Mouse (Mus musculus) MEL (cell line): ENCODE results near the gene Kcnmb1. TPM values are rescaled to one million over a fixed set of nuclear protein-coding genes. Genes with fewer than 3 reads are reported as not detected.

Experiments
- DNase-seq: peaks from one replicate; pipeline ENCODE4 v3.0.0; 2011; ENCODE audit warnings: low read depth, low spot score
- H3K27ac ChIP-seq: 2 replicates; pipeline ENCODE4 v1.5.1; 2012; ENCODE audit warnings: low read depth, mild to moderate bottlenecking, control low read depth, low read length, moderate library complexity; ENCODE audit not compliant: control insufficient read depth
- H3K27me3 ChIP-seq, 2 experiments: fragments of 150-350 bp in 1 of 2; sonication (generic) in 1 of 2; 2 replicates each; pipeline ENCODE4 v1.6.1; 2012; ENCODE audit warnings: low read length in 2 of 2, mild to moderate bottlenecking in 2 of 2, improper control_type of control experiment in 1 of 2, moderate library complexity in 1 of 2; ENCODE audit not compliant: insufficient read depth in 2 of 2, control insufficient read depth in 1 of 2
- H3K36me3 ChIP-seq, 2 experiments: 2 replicates each; pipeline ENCODE4 v1.6.1; 2012 to 2014; ENCODE audit warnings: low read length in 2 of 2, improper control_type of control experiment in 1 of 2, inconsistent platforms in 1 of 2, mild to moderate bottlenecking in 1 of 2; ENCODE audit not compliant: insufficient read depth in 2 of 2, control insufficient read depth in 1 of 2
- H3K4me1 ChIP-seq, 2 experiments: fragments of 150-350 bp in 1 of 2; sonication (generic) in 1 of 2; 2 replicates each; pipeline ENCODE4 v1.6.1; 2012; ENCODE audit warnings: low read length in 2 of 2, improper control_type of control experiment in 1 of 2, mild to moderate bottlenecking in 1 of 2; ENCODE audit not compliant: insufficient read depth in 2 of 2, control insufficient read depth in 1 of 2
- H3K4me3 ChIP-seq, 2 experiments: fragments of 150-350 bp in 1 of 2; sonication (generic) in 1 of 2; 2 replicates each; pipeline ENCODE4 v1.5.1; 2012; ENCODE audit warnings: low read depth in 2 of 2, low read length in 2 of 2, mild to moderate bottlenecking in 2 of 2, moderate library complexity in 2 of 2, control low read depth in 1 of 2, improper control_type of control experiment in 1 of 2; ENCODE audit not compliant: control insufficient read depth in 1 of 2, insufficient read depth in 1 of 2
- H3K79me2 ChIP-seq: 2 replicates; pipeline ENCODE4 v1.6.1; 2012; ENCODE audit warnings: mild to moderate bottlenecking, low read length, moderate library complexity; ENCODE audit not compliant: control insufficient read depth, poor library complexity, insufficient read depth
- H3K9ac ChIP-seq: 2 replicates; pipeline ENCODE4 v1.6.1; 2012; ENCODE audit warnings: low read depth, mild to moderate bottlenecking, control low read depth, low read length, moderate library complexity; ENCODE audit not compliant: control insufficient read depth, poor library complexity, severe bottlenecking
- H3K9me3 ChIP-seq: fragments of 150-350 bp; sonication (generic); replicated peaks from 2 replicates; pipeline ENCODE4 v1.6.1; 2012; ENCODE audit warnings: mild to moderate bottlenecking, low read length, improper control_type of control experiment, moderate library complexity; ENCODE audit not compliant: insufficient read depth
- BHLHE40 ChIP-seq: IDR thresholded peaks from 2 replicates; pipeline ENCODE4 v1.6.1; 2012; ENCODE audit warnings: low read depth, mild to moderate bottlenecking, inconsistent platforms, low read length, improper control_type of control experiment, borderline replicate concordance
- CHD2 ChIP-seq: IDR thresholded peaks from 2 replicates; pipeline ENCODE4 v1.6.1; 2011; ENCODE audit warnings: low read length, improper control_type of control experiment
- CTCF ChIP-seq, 3 experiments: IDR thresholded peaks in 2 of 3; conservative IDR thresholded peaks in 1 of 3; 2 replicates each; pipeline ENCODE4 v1.5.1; 2011 to 2012; ENCODE audit warnings: low read length in 3 of 3, low read depth in 2 of 3, mild to moderate bottlenecking in 2 of 3, improper control_type of control experiment in 1 of 3, inconsistent platforms in 1 of 3, mixed read lengths in 1 of 3, moderate library complexity in 1 of 3; ENCODE audit not compliant: control insufficient read depth in 1 of 3, insufficient read depth in 1 of 3, poor library complexity in 1 of 3, severe bottlenecking in 1 of 3
- E2F4 ChIP-seq: IDR thresholded peaks from 2 replicates; pipeline ENCODE4 v1.6.1; 2011; ENCODE audit warnings: low read depth, low read length, improper control_type of control experiment, borderline replicate concordance
- ELF1 ChIP-seq: IDR thresholded peaks from 2 replicates; pipeline ENCODE4 v1.6.1; 2014; ENCODE audit warnings: low read depth, mild to moderate bottlenecking, inconsistent platforms, low read length, improper control_type of control experiment, moderate library complexity
- EP300 ChIP-seq, 2 experiments: IDR thresholded peaks; 2 replicates each; pipeline ENCODE4 v1.6.1; 2011; ENCODE audit warnings: improper control_type of control experiment in 2 of 2, low read length in 2 of 2, low read depth in 1 of 2, mild to moderate bottlenecking in 1 of 2
- ETS1 ChIP-seq: IDR thresholded peaks from 2 replicates; pipeline ENCODE4 v1.6.1; 2012; ENCODE audit warnings: low read depth, mild to moderate bottlenecking, inconsistent platforms, low read length, improper control_type of control experiment, moderate library complexity
- GABPA ChIP-seq: IDR thresholded peaks from 2 replicates; pipeline ENCODE4 v1.6.1; 2012; ENCODE audit warnings: low read depth, mild to moderate bottlenecking, inconsistent platforms, low read length, improper control_type of control experiment, moderate library complexity
- JUND ChIP-seq: IDR thresholded peaks from 2 replicates; pipeline ENCODE4 v1.6.1; 2011; ENCODE audit warnings: low read depth, mild to moderate bottlenecking, improper control_type of control experiment, low read length
- MAFK ChIP-seq: IDR thresholded peaks from 2 replicates; pipeline ENCODE4 v1.6.1; 2011; ENCODE audit warnings: low read depth, mild to moderate bottlenecking, low read length, improper control_type of control experiment, borderline replicate concordance
- MAX ChIP-seq: IDR thresholded peaks from 2 replicates; pipeline ENCODE4 v1.6.1; 2011; ENCODE audit warnings: low read length, improper control_type of control experiment
- MAZ ChIP-seq: IDR thresholded peaks from 2 replicates; pipeline ENCODE4 v1.6.1; 2012; ENCODE audit warnings: low read depth, mild to moderate bottlenecking, inconsistent platforms, low read length, improper control_type of control experiment
- MEF2A ChIP-seq: IDR thresholded peaks from 2 replicates; pipeline ENCODE4 v1.6.1; 2014; ENCODE audit warnings: low read depth, mild to moderate bottlenecking, inconsistent platforms, low read length, improper control_type of control experiment; ENCODE audit not compliant: poor library complexity, insufficient replicate concordance, severe bottlenecking; ENCODE audit errors: extremely low read depth
- MXI1 ChIP-seq: IDR thresholded peaks from 2 replicates; pipeline ENCODE4 v1.6.1; 2011; ENCODE audit warnings: mild to moderate bottlenecking, low read depth, low read length, improper control_type of control experiment
- MYB ChIP-seq: IDR thresholded peaks from 2 replicates; pipeline ENCODE4 v1.6.1; 2011; ENCODE audit warnings: mild to moderate bottlenecking, low read depth, low read length, improper control_type of control experiment
- NRF1 ChIP-seq: IDR thresholded peaks from 2 replicates; pipeline ENCODE4 v1.6.1; 2014; ENCODE audit warnings: low read depth, mild to moderate bottlenecking, inconsistent platforms, low read length, improper control_type of control experiment, moderate library complexity; ENCODE audit not compliant: poor library complexity, insufficient read depth, severe bottlenecking
- POLR2A ChIP-seq, 2 experiments: IDR thresholded peaks; 2 replicates each; pipeline ENCODE4 v1.6.1; 2011 to 2012; ENCODE audit warnings: low read length in 2 of 2, mild to moderate bottlenecking in 2 of 2, control low read depth in 1 of 2, improper control_type of control experiment in 1 of 2, low read depth in 1 of 2, moderate library complexity in 1 of 2; ENCODE audit not compliant: control insufficient read depth in 1 of 2, insufficient read depth in 1 of 2, poor library complexity in 1 of 2
- POLR2AphosphoS5 ChIP-seq: IDR thresholded peaks from 2 replicates; pipeline ENCODE4 v1.6.1; 2012; ENCODE audit warnings: low read depth, borderline replicate concordance, mild to moderate bottlenecking, inconsistent platforms, low read length, moderate library complexity, mixed read lengths
- RAD21 ChIP-seq: IDR thresholded peaks from 2 replicates; pipeline ENCODE4 v1.6.1; 2011; ENCODE audit warnings: mild to moderate bottlenecking, low read depth, low read length, improper control_type of control experiment
- RCOR1 ChIP-seq: IDR thresholded peaks from 2 replicates; pipeline ENCODE4 v1.6.1; 2012; ENCODE audit warnings: low read depth, mild to moderate bottlenecking, inconsistent platforms, low read length, improper control_type of control experiment
- SIN3A ChIP-seq: IDR thresholded peaks from 2 replicates; pipeline ENCODE4 v1.6.1; 2012; ENCODE audit warnings: low read length, improper control_type of control experiment, inconsistent platforms
- SMC3 ChIP-seq: IDR thresholded peaks from 2 replicates; pipeline ENCODE4 v1.6.1; 2011; ENCODE audit warnings: low read depth, low read length, improper control_type of control experiment
- TAL1 ChIP-seq: IDR thresholded peaks from 2 replicates; pipeline ENCODE4 v1.6.1; 2012; ENCODE audit warnings: mild to moderate bottlenecking, inconsistent platforms, low read length, moderate library complexity, mixed read lengths
- TBP ChIP-seq: IDR thresholded peaks from 2 replicates; pipeline ENCODE4 v1.8.0; 2011; ENCODE audit warnings: low read depth, low read length, improper control_type of control experiment
- ZC3H11A ChIP-seq: IDR thresholded peaks from 2 replicates; pipeline ENCODE4 v1.6.1; 2012; ENCODE audit warnings: low read depth, mild to moderate bottlenecking, inconsistent platforms, low read length, improper control_type of control experiment
- ZKSCAN1 ChIP-seq: IDR thresholded peaks from 2 replicates; pipeline ENCODE4 v1.6.1; 2012; ENCODE audit warnings: low read depth, mild to moderate bottlenecking, inconsistent platforms, low read length, improper control_type of control experiment, moderate library complexity
- ZMIZ1 ChIP-seq: IDR thresholded peaks from 2 replicates; pipeline ENCODE4 v1.6.1; 2012; ENCODE audit warnings: low read depth, mild to moderate bottlenecking, inconsistent platforms, low read length, improper control_type of control experiment, moderate library complexity
- polyA plus RNA-seq, 2 experiments: library from polyadenylated mRNA; stranded (reverse) in 1 of 2; unstranded in 1 of 2; fragments of >175 nt in 1 of 2; fragments of >200 nt in 1 of 2; gene quantifications; 2 replicates each; pipeline versions ENCODE4 v1.2.1 to v1.2.4; 2012; ENCODE audit warnings: low replicate concordance in 2 of 2, low read depth in 1 of 2; ENCODE audit not compliant: insufficient read length in 2 of 2, insufficient read depth in 1 of 2, missing spikeins in 1 of 2
- total RNA-seq: library from RNA; depleted of rRNA; stranded (reverse); fragments of 300-350 nt; gene quantifications from 2 replicates; pipeline ENCODE4 v1.2.3, GENCODE M21; 2012

Kcnmb1 gene
- total and polyA plus RNA-seq, 3 experiments = 0.15 to 0.85 TPM; not detected in 1

DNA sequence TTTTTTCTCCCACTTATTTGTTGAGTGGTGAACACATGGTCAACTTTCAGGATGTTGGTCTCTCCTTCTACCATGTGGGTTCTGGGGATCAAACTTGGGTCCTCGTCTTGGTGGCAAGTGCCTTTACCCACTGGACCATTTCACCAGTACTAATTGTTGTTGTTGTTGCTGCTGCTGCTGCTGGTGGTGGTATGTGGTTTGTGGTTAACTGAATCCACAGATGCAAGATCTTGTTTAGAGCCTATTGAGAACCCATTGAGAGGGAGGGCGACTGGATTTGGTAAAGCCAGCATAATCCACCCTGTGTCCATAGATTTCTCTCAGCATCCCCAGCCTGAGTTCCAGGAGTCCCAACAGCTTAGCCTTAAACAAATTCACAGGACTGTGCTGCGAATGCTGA, 37.6 kb downstream of the Kcnmb1 start:
- peak; percentile 49 for DNase-seq
- Histone ChIP-seq H3K36me3 (peaks cover 0 to 13% of the 10 kb centered on the region in 2 experiments; a peak in 2 of 4 replicates), H3K4me3 (no peak overlapping the region), H3K4me1 (peaks cover 7 to 15% of the 10 kb centered on the region in 2 experiments), H3K79me2 (no peaks in the 10 kb centered on the region), H3K9ac (no peak overlapping the region), H3K27me3 (no peaks in the 10 kb centered on the region), H3K9me3 (no peaks in the 10 kb centered on the region), H3K27ac (no peak overlapping the region)
- TF ChIP-seq ZMIZ1 (no peak), EP300 (IDR thresholded peaks at IDR 0.05; ENCODE audit: low read depth in 1 of 2, low read length in 2 of 2) (peak; percentile 29 to 34; a peak in 2 of 4 replicates), SMC3 (no peak), CTCF (IDR thresholded peaks at IDR 0.05 in 2 of 3, conservative IDR thresholded peaks at IDR 0.05 in 1 of 3; ENCODE audit: control insufficient read depth in 1 of 3, insufficient read depth in 1 of 3, low read depth in 2 of 3, low read length in 3 of 3, poor library complexity in 1 of 3, severe bottlenecking in 1 of 3) (no peak), JUND (no peak), MAFK (no peak), MYB (no peak), BHLHE40 (no peak), POLR2A (IDR thresholded peaks at IDR 0.05; ENCODE audit: control insufficient read depth in 1 of 2, insufficient read depth in 1 of 2, low read depth in 1 of 2, low read length in 2 of 2, poor library complexity in 1 of 2) (no peak), RCOR1 (peak; percentile 40; the same call in 1 of the 2 replicates), ZC3H11A (no peak), RAD21 (no peak), TBP (no peak)

- H3K27me3 ChIP-seq = no peaks in the 10 kb centered on the region
- peaks cover 0 to 15% of the 10 kb centered on the region in 2 experiments; a peak in 2 of 4 replicates for H3K36me3 ChIP-seq
- no peaks in the 10 kb centered on the region for H3K79me2 ChIP-seq
- no peak overlapping the region for H3K27ac ChIP-seq
- H3K9me3 ChIP-seq = no peaks in the 10 kb centered on the region
- H3K4me3 ChIP-seq = peak overlapping the region; percentile 11 to 25; a peak in 3 of 4 replicates
- peak; percentile 86 for DNase-seq
- peaks cover 8 to 20% of the 10 kb centered on the region in 2 experiments for H3K4me1 ChIP-seq
- peak overlapping the region; percentile 41 for H3K9ac ChIP-seq
- TF ChIP-seq GABPA (no peak), E2F4 (no peak), JUND (peak; percentile 29; the same call in 1 of the 2 replicates), TBP (peak; percentile 27; the same call in 1 of the 2 replicates), NRF1 (no peak), MEF2A (no peak), ELF1 (no peak), ZC3H11A (peak; percentile 78), TAL1 (no peak), MAFK (0 out of 2 replicates have a peak, but pooled peaks have one; percentile 3), SIN3A (peak; percentile 56; the same call in 1 of the 2 replicates), RAD21 (peak; percentile 83), POLR2AphosphoS5 (no peak), ZMIZ1 (no peak), SMC3 (peak; percentile 93), MAX (0 out of 2 replicates have a peak, but pooled peaks have one; percentile 17), ZKSCAN1 (0 out of 2 replicates have a peak, but pooled peaks have one; percentile 19), MAZ (no peak), MXI1 (no peak), CTCF (IDR thresholded peaks at IDR 0.05 in 2 of 3, conservative IDR thresholded peaks at IDR 0.05 in 1 of 3; ENCODE audit: control insufficient read depth in 1 of 3, insufficient read depth in 1 of 3, low read depth in 2 of 3, low read length in 3 of 3, poor library complexity in 1 of 3, severe bottlenecking in 1 of 3) (peak; percentile 82 to 92 (median 87)), BHLHE40 (no peak), CHD2 (no peak), ETS1 (0 out of 2 replicates have a peak, but pooled peaks have one; percentile 22)
Measured at GRCm38 (mm10) chr11:34001938-34002592, 39.3 kb downstream of the Kcnmb1 start.
